Mouse (Mus musculus) heart, adult 9 months (tissue): ENCODE results near the gene Tmem214.

Experiments used
- DNase-seq, 2 experiments: peaks; one replicate each; pipeline ENCODE4 v3.0.0; 2022; ENCODE audit warnings: low spot score in 2 of 2

Tmem214 gene

GRCm38 (mm10) chr5:30914849-30915248, 47.0 kb downstream of the Tmem214 start:
- DNase-seq = no peak

DNA sequence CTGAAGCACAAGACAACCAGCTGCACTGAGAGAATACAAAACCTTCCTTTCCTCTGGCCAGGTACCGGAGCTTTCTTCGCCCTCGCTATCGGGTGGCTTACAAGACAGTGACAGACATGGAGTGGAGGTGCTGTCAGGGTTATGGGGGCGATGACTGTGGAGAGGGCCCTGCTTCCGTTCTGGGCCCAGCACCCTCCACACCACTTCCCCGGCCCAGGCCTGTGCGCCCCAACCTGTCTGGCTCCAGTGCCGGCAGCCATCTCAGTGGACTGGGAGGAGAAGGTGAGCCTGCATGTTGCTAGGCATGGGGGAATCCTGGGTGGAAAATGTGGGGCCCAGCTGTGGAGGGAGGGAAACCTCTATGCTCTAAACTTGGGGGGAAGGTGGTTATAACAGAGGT, 47.6 kb downstream of the Tmem214 start:
- DNase-seq = peak; percentile 42 to 47

DNA sequence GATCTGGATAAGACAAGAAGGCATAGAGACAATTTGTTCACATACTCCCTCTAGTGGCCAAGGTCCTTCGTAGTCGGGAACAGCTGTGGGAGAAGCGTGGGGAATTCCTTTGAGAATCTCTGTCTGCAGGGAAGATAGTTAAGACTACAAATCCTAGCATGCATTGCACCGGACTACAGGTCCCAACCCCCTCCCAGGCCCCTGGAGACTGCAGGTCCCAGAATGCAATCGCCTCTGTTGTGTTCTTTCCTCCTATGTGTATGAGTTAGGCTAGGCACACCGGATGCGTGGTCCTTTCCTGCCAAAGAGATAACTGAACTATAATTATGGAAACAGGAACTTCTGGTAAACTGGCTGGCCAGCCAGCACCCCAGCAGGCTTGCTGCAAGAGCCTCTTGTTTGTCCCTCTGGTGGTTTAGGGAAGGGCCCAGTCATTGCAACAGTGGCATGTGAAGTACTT, 48.2 kb downstream of the Tmem214 start:
- DNase-seq = peak; percentile 98 to 99

DNA sequence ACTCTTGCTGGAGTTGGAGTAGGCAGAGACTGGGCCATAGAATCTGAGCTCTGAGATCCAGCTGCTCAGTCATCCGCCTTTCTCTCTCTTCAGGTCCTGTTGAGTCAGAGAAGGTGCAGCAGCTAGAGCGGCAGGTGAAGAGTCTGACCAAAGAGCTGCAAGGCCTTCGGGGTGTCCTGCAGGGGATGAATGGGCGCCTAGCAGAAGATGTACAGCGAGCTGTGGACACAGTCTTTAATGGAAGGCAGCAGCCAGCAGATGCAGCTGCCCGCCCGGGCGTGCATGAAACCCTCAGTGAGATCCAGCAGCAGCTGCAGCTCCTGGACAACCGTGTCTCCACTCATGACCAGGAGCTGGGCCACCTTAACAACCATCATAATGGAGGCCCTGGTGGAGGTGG, 49.0 kb downstream of the Tmem214 start:
- DNase-seq = no peak

DNA sequence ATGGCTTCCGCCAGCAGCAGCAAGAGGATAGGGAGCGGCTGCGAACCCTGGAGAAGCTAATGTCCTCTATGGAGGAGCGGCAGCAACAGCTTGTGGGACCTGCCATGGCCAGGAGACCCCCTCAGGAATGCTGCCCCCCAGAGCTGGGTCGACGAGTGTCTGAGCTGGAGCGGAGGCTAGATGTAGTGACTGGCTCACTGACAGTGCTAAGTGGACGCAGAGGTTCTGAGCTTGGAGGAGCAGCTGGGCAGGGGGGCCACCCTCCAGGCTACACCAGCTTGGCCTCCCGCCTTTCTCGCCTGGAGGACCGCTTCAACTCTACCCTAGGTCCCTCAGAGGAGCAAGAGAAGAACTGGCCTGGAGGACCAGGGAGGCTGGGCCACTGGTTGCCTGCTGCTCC, 49.5 kb downstream of the Tmem214 start:
- no peak for DNase-seq

GRCm38 (mm10) chr5:30917891-30918670, 50.3 kb downstream of the Tmem214 start:
- no peak for DNase-seq

GRCm38 (mm10) chr5:30918691-30919090, 50.9 kb downstream of the Tmem214 start:
- no peak for DNase-seq

DNA sequence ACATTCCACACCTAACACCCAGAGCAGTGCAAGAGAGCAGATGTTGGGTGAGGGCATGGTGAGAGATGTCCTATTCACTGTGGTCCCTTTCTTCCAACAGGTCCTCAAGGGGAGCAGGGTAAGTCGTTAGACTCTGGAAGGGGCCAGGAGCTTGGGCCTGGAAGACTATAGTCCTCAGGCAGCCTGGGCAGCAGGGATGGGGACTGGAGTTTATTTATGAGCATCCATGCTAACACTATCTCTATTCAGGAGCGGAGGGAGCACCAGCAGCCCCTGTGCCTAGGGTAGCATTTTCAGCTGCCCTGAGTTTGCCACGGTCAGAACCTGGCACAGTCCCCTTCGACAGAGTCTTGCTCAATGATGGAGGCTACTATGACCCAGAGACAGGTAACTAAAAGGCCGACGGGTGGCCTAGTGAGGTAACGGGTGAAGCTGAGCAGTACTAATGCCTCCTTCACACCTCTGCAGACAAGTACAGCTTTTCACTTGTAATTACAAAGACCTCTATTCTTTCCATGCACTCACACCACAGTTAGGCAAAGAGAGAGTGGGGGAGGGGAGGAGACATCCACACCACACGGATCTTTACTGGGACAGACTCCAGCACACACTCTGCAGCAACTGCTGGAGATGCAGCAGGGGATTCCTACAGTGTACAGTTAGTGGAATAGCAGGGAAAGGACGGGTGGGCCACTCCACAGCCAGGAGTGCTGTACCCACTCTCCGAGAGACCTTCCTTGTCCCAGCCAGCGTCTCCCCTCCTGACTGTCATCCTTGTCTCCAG, 52.2 kb downstream of the Tmem214 start:
- DNase-seq = no peak

DNA sequence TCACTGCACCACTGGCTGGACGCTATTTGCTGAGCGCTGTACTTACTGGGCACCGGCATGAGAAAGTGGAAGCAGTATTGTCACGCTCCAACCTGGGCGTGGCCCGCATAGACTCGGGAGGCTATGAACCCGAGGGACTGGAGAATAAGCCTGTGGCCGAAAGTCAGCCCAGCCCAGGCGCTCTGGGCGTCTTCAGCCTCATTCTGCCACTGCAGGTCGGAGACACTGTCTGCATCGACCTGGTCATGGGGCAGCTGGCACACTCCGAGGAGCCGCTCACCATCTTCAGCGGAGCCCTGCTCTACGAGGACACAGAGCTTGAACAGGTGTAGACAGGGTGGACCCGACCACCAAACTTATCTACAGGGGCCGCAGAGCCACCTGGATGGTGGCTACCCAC, 52.8 kb downstream of the Tmem214 start:
- peak in 1 of 2 experiments; percentile 43 for DNase-seq

DNA sequence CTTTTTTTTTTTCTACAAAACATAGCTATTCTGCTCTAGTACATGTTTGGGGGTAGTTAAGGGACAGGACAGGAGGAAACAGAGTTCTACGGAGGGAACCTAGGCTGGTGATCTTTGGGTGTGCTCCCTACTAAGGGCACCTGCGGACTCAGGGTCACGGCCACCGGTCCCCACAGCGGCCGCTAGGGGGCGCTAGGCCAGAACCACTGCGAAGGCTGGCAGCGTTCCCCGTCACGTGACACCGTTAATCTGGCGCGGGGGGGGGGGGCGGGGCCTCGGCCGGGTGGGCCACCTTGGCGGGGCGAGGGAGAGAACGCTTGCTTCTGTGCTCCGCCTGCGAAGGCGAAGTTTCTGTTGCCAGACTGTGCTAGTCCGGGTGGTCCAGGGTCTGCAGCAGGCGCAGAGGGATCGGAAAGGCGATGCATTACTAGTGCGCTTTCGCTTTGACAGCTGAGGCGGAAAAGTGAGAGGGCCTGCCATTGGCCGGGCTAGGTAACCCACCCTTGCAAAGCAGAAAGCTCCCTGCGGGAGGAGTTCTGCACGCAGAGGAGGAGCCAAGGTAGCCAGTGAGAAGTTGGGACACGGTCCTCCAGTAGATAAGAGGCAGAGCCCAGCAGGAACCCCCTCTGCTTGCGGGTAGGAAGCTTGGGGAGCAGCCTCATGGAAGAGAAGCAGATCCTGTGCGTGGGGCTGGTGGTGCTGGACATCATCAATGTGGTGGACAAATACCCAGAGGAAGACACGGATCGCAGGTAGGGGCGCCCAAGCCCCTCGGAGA, 53.6 kb downstream of the Tmem214 start, which contains the start of gene Khk:
Gene Khk (plus strand): TSS at position 176 of the 778 bp plus-strand sequence.
- peak; percentile 89 to 90 for DNase-seq

- no peak for DNase-seq
Observed at GRCm38 (mm10) chr5:30922581-30923041, 54.8 kb downstream of the Tmem214 start.

GRCm38 (mm10) chr5:30923119-30923518, 55.3 kb downstream of the Tmem214 start:
- DNase-seq = no peak

GRCm38 (mm10) chr5:30924614-30925013, 56.8 kb downstream of the Tmem214 start:
- DNase-seq = no peak

DNA sequence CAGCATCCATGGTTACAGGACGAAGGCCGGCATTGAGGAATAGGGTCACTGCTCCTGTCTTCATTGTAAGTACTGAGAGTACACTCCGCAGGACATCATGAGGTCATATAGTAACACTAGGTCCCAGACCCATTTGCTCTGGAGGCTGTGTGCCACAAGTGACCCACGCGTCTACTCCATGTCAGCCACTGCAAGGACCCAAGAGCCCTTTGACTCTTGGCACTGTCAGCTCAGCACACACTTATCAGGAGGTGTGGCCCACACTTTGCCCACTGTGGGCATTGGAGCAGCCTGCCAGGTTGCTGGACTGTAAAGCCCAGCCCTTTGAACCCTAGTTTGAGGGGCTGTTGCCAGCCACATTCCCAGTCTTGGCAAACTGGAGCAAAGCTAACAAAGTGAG, 57.4 kb downstream of the Tmem214 start:
- DNase-seq = no peak

DNA sequence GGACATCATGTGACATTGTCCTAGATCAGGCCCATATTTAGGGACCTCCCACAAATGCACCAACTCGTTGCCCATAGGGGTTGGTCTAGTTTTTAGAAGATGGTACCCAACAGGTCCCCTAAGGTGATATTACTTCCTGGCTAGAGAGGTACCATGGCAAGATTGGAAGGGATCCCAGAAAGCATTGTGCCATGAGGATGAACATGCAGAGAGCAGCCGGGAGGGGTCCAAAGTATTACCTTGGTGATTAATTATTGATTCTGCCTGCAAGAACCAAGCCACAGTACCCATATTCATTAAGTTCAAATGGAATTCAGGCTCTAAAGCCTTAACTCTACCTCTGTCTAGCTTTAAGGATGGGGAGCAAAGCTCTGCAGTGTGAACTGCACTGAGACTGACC, 58.3 kb downstream of the Tmem214 start:
- no peak for DNase-seq

- no peak for DNase-seq
Observed at GRCm38 (mm10) chr5:30927945-30928529, 60.2 kb downstream of the Tmem214 start.
